Mouse (Mus musculus) megakaryocyte, embryonic 14.5 days (primary cell): ENCODE measurements around the gene Cnpy2. TPM values are rescaled to one million over a fixed set of nuclear protein-coding genes. Genes with fewer than 3 reads are reported as not detected.
A peak's percentile ranks its signal among the peaks of the same experiment; 100 is the strongest.

ENCODE experiments used
- H3K27me3 ChIP-seq: replicated peaks from 2 replicates; pipeline ENCODE3; 2012; ENCODE audit warnings: inconsistent platforms
- H3K36me3 ChIP-seq: replicated peaks from 2 replicates; pipeline ENCODE3; 2012; ENCODE audit warnings: low read length, inconsistent platforms, mixed read lengths
- H3K4me1 ChIP-seq: 2 replicates; pipeline ENCODE4 v1.6.1; 2012; ENCODE audit warnings: inconsistent platforms
- H3K4me3 ChIP-seq: replicated peaks from 2 replicates; pipeline ENCODE3; 2012; ENCODE audit warnings: moderate library complexity, mild to moderate bottlenecking, inconsistent platforms
- H3K9me3 ChIP-seq: 2 replicates; pipeline ENCODE4 v1.6.1; 2012; ENCODE audit warnings: inconsistent platforms
- FLI1 ChIP-seq: IDR thresholded peaks from 2 replicates; pipeline ENCODE4 v1.6.1; 2012; ENCODE audit warnings: low read length, inconsistent platforms, mixed read lengths
- GATA1 ChIP-seq: IDR thresholded peaks from 3 replicates; pipeline ENCODE4 v1.6.1; 2012; ENCODE audit warnings: mixed read lengths, low read length, inconsistent platforms, borderline replicate concordance
- polyA plus RNA-seq: library from polyadenylated mRNA; stranded (reverse); fragments of >175 nt; gene quantifications from 2 replicates; pipeline ENCODE4 v1.2.3, GENCODE M21; 2012; ENCODE audit warnings: low replicate concordance; ENCODE audit not compliant: insufficient read depth

The Cnpy2 gene
- polyA plus RNA-seq, 1 experiment: 98.4 TPM

DNA sequence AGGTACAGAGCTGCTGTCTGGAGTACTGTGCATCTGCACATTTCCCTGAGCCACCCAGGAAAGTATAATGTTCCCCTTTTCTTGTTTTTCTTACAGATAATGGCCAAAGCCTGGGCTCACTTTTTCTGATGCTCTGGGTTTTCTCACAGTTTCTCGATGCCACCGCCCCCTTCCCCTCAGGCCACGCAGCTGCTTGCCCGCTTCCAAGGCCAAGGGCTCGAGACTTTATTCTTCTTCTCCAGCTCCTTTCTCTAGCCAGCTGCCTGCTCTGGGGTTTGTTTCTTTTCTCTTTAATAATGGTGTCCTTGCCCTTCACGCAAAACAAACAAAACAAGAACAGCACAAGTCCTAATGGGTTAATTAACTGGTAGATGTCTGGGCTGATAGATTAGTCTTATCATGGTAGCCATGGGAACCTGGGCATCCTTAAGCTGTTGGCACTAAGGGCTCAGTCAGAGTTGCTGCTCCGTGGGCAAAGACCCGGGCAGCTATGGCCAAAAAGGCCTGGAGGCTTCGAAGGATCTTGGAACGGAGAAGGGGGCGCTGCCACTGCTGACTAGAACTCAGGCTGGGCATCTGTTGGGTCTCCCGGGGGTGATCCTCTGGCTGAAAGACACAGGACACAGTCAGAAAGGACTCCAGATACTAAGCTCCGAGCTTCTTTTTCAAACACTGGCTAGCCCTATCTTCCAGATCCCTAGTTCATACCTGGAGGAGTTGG lies 25.7 kb upstream of the Cnpy2 start:
- TF ChIP-seq FLI1 (no peak), GATA1 (no peak)
- peaks cover 22% of the 10 kb centered on the region for H3K36me3 ChIP-seq
- no peaks in the 10 kb centered on the region for H3K9me3 ChIP-seq
- no peak overlapping the region for H3K4me3 ChIP-seq
- peaks cover 26% of the 10 kb centered on the region for H3K4me1 ChIP-seq
- no peaks in the 10 kb centered on the region for H3K27me3 ChIP-seq

DNA sequence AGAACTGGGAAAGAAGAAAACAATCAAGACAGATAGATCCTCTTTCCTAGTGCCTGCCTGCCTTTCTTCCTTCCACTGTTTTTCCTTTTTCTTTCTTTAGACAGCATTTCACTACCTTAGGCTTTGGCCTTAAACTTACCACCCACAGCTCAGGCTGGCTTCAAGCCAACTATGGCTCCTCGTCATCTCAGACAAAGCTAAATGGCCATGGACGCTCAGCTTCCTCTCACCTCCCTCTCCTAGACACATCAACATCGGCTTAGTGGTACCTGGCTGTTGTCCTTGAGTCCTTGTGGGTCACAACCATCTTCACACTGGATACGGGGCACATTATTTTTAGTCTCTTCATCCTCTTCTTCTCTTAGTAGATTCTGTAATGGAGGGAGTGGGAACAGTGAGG lies 25.0 kb upstream of the Cnpy2 start:
- no peak overlapping the region for H3K4me3 ChIP-seq
- H3K9me3 ChIP-seq: no peaks in the 10 kb centered on the region
- peaks cover 31% of the 10 kb centered on the region for H3K4me1 ChIP-seq
- TF ChIP-seq FLI1: no peak
- no peak for TF ChIP-seq GATA1
- H3K36me3 ChIP-seq: peaks cover 15% of the 10 kb centered on the region
- no peaks in the 10 kb centered on the region for H3K27me3 ChIP-seq

DNA sequence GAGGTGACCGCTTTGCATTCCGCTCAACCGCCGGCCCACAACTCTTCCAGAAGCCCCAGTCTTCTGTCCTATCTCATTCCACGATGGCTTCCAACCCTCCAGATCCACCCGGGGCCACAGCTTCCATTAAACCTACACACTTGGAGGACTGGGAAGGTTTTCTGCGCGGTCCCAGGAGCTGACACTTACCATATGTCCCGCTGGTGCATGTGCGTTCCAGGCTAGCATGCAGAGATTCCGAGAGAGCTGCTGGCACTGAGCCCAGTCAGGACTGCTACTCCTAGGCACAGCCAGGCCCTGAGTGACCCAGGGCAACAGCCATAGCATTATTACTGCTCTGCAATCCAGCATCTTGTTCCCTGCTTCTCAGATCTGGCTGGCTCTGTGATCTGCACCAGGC lies 24.6 kb upstream of the Cnpy2 start:
- no peaks in the 10 kb centered on the region for H3K9me3 ChIP-seq
- peaks cover 11% of the 10 kb centered on the region for H3K36me3 ChIP-seq
- no peaks in the 10 kb centered on the region for H3K27me3 ChIP-seq
- peaks cover 31% of the 10 kb centered on the region for H3K4me1 ChIP-seq
- no peak overlapping the region for H3K4me3 ChIP-seq
- no peak for TF ChIP-seq FLI1
- TF ChIP-seq GATA1: no peak

GRCm38 (mm10) chr10:128298243-128298642 lies 24.0 kb upstream of the Cnpy2 start:
- H3K9me3 ChIP-seq: no peaks in the 10 kb centered on the region
- H3K4me1 ChIP-seq: peaks cover 27% of the 10 kb centered on the region
- TF ChIP-seq GATA1 (no peak), FLI1 (no peak)
- H3K27me3 ChIP-seq: no peaks in the 10 kb centered on the region
- no peak overlapping the region for H3K4me3 ChIP-seq
- peaks cover 5% of the 10 kb centered on the region for H3K36me3 ChIP-seq

GRCm38 (mm10) chr10:128298702-128299171 lies 23.5 kb upstream of the Cnpy2 start, which contains the start of gene Il23a:
Il23a (minus strand) TSS chr10:128298752.
- Histone ChIP-seq H3K27me3 (no peaks in the 10 kb centered on the region), H3K36me3 (no peaks in the 10 kb centered on the region), H3K4me3 (no peak within 1 kb of the TSS), H3K9me3 (no peaks in the 10 kb centered on the region), H3K4me1 (peaks cover 30% of the 10 kb centered on the region)
- TF ChIP-seq GATA1 (no peak), FLI1 (no peak)

DNA sequence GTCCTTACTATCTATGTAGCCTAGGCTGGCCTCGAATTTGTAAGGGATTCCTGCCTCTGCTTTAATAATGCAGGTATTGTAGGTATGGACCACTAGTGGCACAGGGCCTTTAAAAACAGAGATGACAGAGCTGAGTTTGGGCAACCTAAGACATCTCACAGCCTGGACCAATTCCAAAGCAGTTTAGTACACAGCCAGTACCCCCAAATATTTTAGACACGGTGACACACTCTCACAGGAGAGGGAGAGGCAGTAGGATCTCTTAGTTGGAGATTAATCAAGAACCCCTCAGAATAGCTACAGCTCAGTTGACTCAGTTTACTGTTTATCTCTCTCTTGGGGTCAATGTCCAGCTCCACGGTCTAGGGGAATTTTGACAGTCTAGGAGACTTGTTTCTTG lies 19.9 kb upstream of the Cnpy2 start:
- Histone ChIP-seq H3K36me3 (peaks cover 21% of the 10 kb centered on the region), H3K4me3 (peak overlapping the region; percentile 93), H3K4me1 (peaks cover 49% of the 10 kb centered on the region), H3K9me3 (no peaks in the 10 kb centered on the region), H3K27me3 (no peaks in the 10 kb centered on the region)
- TF ChIP-seq FLI1 (no peak), GATA1 (no peak)

- TF ChIP-seq FLI1 (no peak), GATA1 (no peak)
- peak overlapping the region; percentile 93 for H3K4me3 ChIP-seq
- no peaks in the 10 kb centered on the region for H3K9me3 ChIP-seq
These were observed 19.5 kb upstream of the Cnpy2 start for GRCm38 (mm10) chr10:128302785-128303125.

GRCm38 (mm10) chr10:128303126-128304021 lies 18.9 kb upstream of the Cnpy2 start, which contains the start of gene Pan2:
Pan2 (plus strand) TSS chr10:128303335.
- no peak for TF ChIP-seq GATA1
- no peak for TF ChIP-seq FLI1
- H3K4me3 ChIP-seq: peak within 1 kb of the TSS; percentile 93
- no peaks in the 10 kb centered on the region for H3K27me3 ChIP-seq
- peaks cover 43% of the 10 kb centered on the region for H3K4me1 ChIP-seq
- peaks cover 27% of the 10 kb centered on the region for H3K36me3 ChIP-seq
- H3K9me3 ChIP-seq: no peaks in the 10 kb centered on the region

More at GRCm38 (mm10) chr10:128302785-128303125, 19.5 kb upstream of the Cnpy2 start:
- Histone ChIP-seq H3K4me1 (peaks cover 47% of the 10 kb centered on the region), H3K27me3 (no peaks in the 10 kb centered on the region), H3K36me3 (peaks cover 21% of the 10 kb centered on the region)

GRCm38 (mm10) chr10:128309654-128310053 lies 12.6 kb upstream of the Cnpy2 start:
- Histone ChIP-seq H3K36me3 (peaks cover 89% of the 10 kb centered on the region), H3K27me3 (no peaks in the 10 kb centered on the region), H3K4me1 (peaks cover 26% of the 10 kb centered on the region), H3K4me3 (no peak overlapping the region), H3K9me3 (no peaks in the 10 kb centered on the region)
- TF ChIP-seq GATA1: no peak
- no peak for TF ChIP-seq FLI1

DNA sequence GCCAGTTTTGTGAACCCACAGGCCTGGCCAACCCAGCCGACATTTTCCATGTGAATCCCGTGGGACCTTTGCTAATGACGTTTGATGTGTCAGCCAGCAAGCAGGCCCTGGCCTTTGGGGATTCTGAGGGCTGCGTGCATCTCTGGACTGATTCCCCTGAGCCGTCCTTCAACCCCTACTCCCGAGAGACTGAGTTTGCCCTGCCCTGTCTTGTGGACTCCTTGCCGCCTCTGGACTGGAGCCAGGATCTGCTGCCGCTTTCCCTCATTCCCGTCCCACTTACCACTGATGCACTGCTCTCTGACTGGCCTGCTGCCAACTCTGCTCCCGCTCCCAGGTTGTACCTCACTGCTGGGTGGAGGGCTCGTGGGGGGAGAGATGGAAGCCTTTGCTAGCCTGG lies 12.1 kb upstream of the Cnpy2 start:
- Histone ChIP-seq H3K4me3 (no peak overlapping the region), H3K27me3 (no peaks in the 10 kb centered on the region), H3K9me3 (no peaks in the 10 kb centered on the region), H3K36me3 (peaks cover 92% of the 10 kb centered on the region), H3K4me1 (peaks cover 22% of the 10 kb centered on the region)
- no peak for TF ChIP-seq FLI1
- TF ChIP-seq GATA1: no peak
